Mouse (Mus musculus) embryonic facial prominence, embryonic 11.5 days (tissue): Measurements from ENCODE around the gene Cnga1. TPM values are rescaled to one million over a fixed set of nuclear protein-coding genes. Genes with fewer than 3 reads are reported as not detected.
A peak's percentile ranks its signal among the peaks of the same experiment; 100 is the strongest.

Experiments used
- ATAC-seq: fragments of 200-750 bp; cut with Nextera tagmentation; replicated peaks from 2 replicates; pipeline ENCODE4 v1.8.0; 2017; ENCODE audit warnings: low read depth; ENCODE audit not compliant: insufficient number of reproducible peaks, low FRiP score, low TSS enrichment
- DNase-seq: peaks from one replicate; pipeline ENCODE4 v3.0.0-alpha.2; 2015; ENCODE audit warnings: low spot score
- H3K27ac ChIP-seq: fragments of 300-500 bp; sonication (generic); replicated peaks from 2 replicates; pipeline ENCODE4 v1.5.1; 2014; ENCODE audit warnings: mild to moderate bottlenecking, low read depth, low read length, control low read depth
- H3K27me3 ChIP-seq: fragments of 300-500 bp; sonication (generic); 2 replicates; pipeline ENCODE4 v1.6.1; 2014; ENCODE audit warnings: mild to moderate bottlenecking, low read length, moderate library complexity, mixed read lengths; ENCODE audit not compliant: control insufficient read depth, insufficient read depth
- H3K36me3 ChIP-seq: fragments of 300-500 bp; sonication (generic); replicated peaks from 2 replicates; pipeline ENCODE4 v1.6.1; 2014; ENCODE audit warnings: low read depth, mild to moderate bottlenecking, low read length, moderate library complexity, mixed read lengths; ENCODE audit not compliant: control insufficient read depth, insufficient read depth
- H3K4me1 ChIP-seq: fragments of 300-500 bp; sonication (generic); 2 replicates; pipeline ENCODE4 v1.6.1; 2014; ENCODE audit warnings: low read length, mixed read lengths; ENCODE audit not compliant: control insufficient read depth, insufficient read depth
- H3K4me2 ChIP-seq: fragments of 300-500 bp; sonication (generic); 2 replicates; pipeline ENCODE4 v1.6.1; 2014; ENCODE audit warnings: low read depth, mild to moderate bottlenecking, control low read depth, low read length, moderate library complexity
- H3K4me3 ChIP-seq: fragments of 300-500 bp; sonication (generic); 2 replicates; pipeline ENCODE4 v1.5.1; 2014; ENCODE audit warnings: low read depth, low read length, control low read depth
- H3K9ac ChIP-seq: fragments of 300-500 bp; sonication (generic); replicated peaks from 2 replicates; pipeline ENCODE4 v1.6.1; 2014; ENCODE audit warnings: mild to moderate bottlenecking, control low read depth, low read length
- H3K9me3 ChIP-seq: fragments of 300-500 bp; sonication (generic); replicated peaks from 2 replicates; pipeline ENCODE4 v1.6.1; 2016; ENCODE audit warnings: mild to moderate bottlenecking, low read length, inconsistent platforms, mixed read lengths; ENCODE audit not compliant: control insufficient read depth
- WGBS: fragments of 180-500 bp; shearing (Covaris S2); extraction: QIAGEN DNeasy Blood & Tissue Kit; methylation state at CpG from one replicate; pipeline ENCODE4 v1.1.7; 2014; 5-methylcytosine and 5-hydroxymethylcytosine counted together
- polyA plus RNA-seq: library from polyadenylated mRNA; unstranded; fragments of >200 nt; fragmentation: Nextera tagmentation; extraction: Ambion mirVana; gene quantifications from 2 replicates; pipeline ENCODE4 v1.2.1, GENCODE M21; 2014

Cnga1 gene
- polyA plus RNA-seq, 1 experiment from 2014 or later: not detected

GRCm38 (mm10) chr5:72559544-72560049, 84.5 kb downstream of the Cnga1 start, which contains the start of gene Nfxl1:
TSS of gene Nfxl1 (minus strand) at chr5:72559684.
- Histone ChIP-seq H3K9me3 (no peaks in the 10 kb centered on the region), H3K9ac (peak within 1 kb of the TSS; percentile 68), H3K4me3 (peak within 1 kb of the TSS; percentile 69), H3K27ac (peak within 1 kb of the TSS; percentile 60), H3K4me1 (no peaks in the 10 kb centered on the region), H3K27me3 (no peaks in the 10 kb centered on the region), H3K4me2 (peak within 1 kb of the TSS; percentile 54), H3K36me3 (no peaks in the 10 kb centered on the region)
- peak; percentile 99 for DNase-seq
- WGBS: under 1% methylated on average over 41 of the region's 42 CpGs
- ATAC-seq: peak; percentile 91

- H3K27ac ChIP-seq: peak overlapping the region; percentile 60
- H3K4me3 ChIP-seq: peak overlapping the region; percentile 69
- H3K36me3 ChIP-seq: no peaks in the 10 kb centered on the region
- H3K27me3 ChIP-seq: no peaks in the 10 kb centered on the region
- no peaks in the 10 kb centered on the region for H3K4me1 ChIP-seq
- under 1% methylated on average over 54 of the region's 57 CpGs for WGBS
- H3K9me3 ChIP-seq: no peaks in the 10 kb centered on the region
- ATAC-seq (peak; percentile 77), DNase-seq (no peak)
- H3K4me2 ChIP-seq: peak overlapping the region; percentile 54
- peak overlapping the region; percentile 68 for H3K9ac ChIP-seq
Measured at GRCm38 (mm10) chr5:72558716-72559526, 85.2 kb downstream of the Cnga1 start.

- no peaks in the 10 kb centered on the region for H3K4me1 ChIP-seq
- H3K36me3 ChIP-seq: no peaks in the 10 kb centered on the region; the same call in 1 of the 2 replicates
Measured at GRCm38 (mm10) chr5:72556245-72556644, 87.8 kb downstream of the Cnga1 start.

More at GRCm38 (mm10) chr5:72556245-72556644, 87.8 kb downstream of the Cnga1 start:
- DNase-seq: no peak
- no peak for ATAC-seq
- Histone ChIP-seq H3K27me3 (no peaks in the 10 kb centered on the region), H3K4me2 (no peak overlapping the region), H3K4me3 (no peak overlapping the region), H3K27ac (no peak overlapping the region), H3K9me3 (no peaks in the 10 kb centered on the region), H3K9ac (no peak overlapping the region)
- WGBS: 82% methylated on average over 3 of the region's 3 CpGs

Other genes starting within 250 kb of the Cnga1 start
- gene Corin, start 139.8 kb downstream of the Cnga1 start, polyA plus RNA-seq: 4.0 and 4.2 TPM in 2 replicates
- 28.6 and 30.5 TPM in 2 replicates for gene Nfxl1, start 84.6 kb downstream of the Cnga1 start, polyA plus RNA-seq
- gene Zar1, start 63.0 kb downstream of the Cnga1 start, polyA plus RNA-seq: 2.4 and 4.2 TPM in 2 replicates
- gene Gm5868, start 56.7 kb downstream of the Cnga1 start, polyA plus RNA-seq: 1.5 and 1.9 TPM in 2 replicates
- gene Nipal1, start 3.5 kb upstream of the Cnga1 start, polyA plus RNA-seq: 0.80 and 0.91 TPM in 2 replicates
- 0.13 TPM in 1 of 2 replicates, not detected in the other for gene Txk, start 108.5 kb upstream of the Cnga1 start, polyA plus RNA-seq
- 2.6 and 3.2 TPM in 2 replicates for gene Tec, start 224.2 kb upstream of the Cnga1 start, polyA plus RNA-seq